Mouse (Mus musculus) limb, embryonic 15.5 days (tissue): Measurements from ENCODE around the gene Nudt19. TPM values are rescaled to one million over a fixed set of nuclear protein-coding genes. Genes with fewer than 3 reads are reported as not detected.
A peak's percentile ranks its signal among the peaks of the same experiment; 100 is the strongest.
"Not testable (repeated sequence)": the region's sequence is repeated elsewhere in the genome, so short reads cannot be mapped to it uniquely, and the experiment has no call there.

ENCODE experiments used
- ATAC-seq: fragments of 200-750 bp; cut with Nextera tagmentation; 2 replicates; pipeline ENCODE4 v1.8.0; 2017; ENCODE audit warnings: low read depth, moderate TSS enrichment; ENCODE audit not compliant: insufficient number of reproducible peaks, low FRiP score, low TSS enrichment
- H3K27ac ChIP-seq: fragments of 300-500 bp; sonication (generic); 2 replicates; pipeline ENCODE4 v1.5.1; 2015; ENCODE audit warnings: moderate library complexity, mild to moderate bottlenecking, inconsistent platforms
- H3K27me3 ChIP-seq: fragments of 300-500 bp; sonication (generic); 2 replicates; pipeline ENCODE4 v1.6.1; 2015; ENCODE audit warnings: inconsistent platforms
- H3K36me3 ChIP-seq: fragments of 300-500 bp; sonication (generic); 2 replicates; pipeline ENCODE4 v1.6.1; 2015; ENCODE audit warnings: inconsistent platforms
- H3K4me1 ChIP-seq: fragments of 300-500 bp; sonication (generic); 2 replicates; pipeline ENCODE4 v1.6.1; 2015; ENCODE audit warnings: inconsistent platforms
- H3K4me2 ChIP-seq: fragments of 300-500 bp; sonication (generic); 2 replicates; pipeline ENCODE4 v1.6.1; 2015; ENCODE audit warnings: mild to moderate bottlenecking, inconsistent platforms
- H3K4me3 ChIP-seq: fragments of 300-500 bp; sonication (generic); 2 replicates; pipeline ENCODE4 v1.5.1; 2015; ENCODE audit warnings: mild to moderate bottlenecking, inconsistent platforms
- H3K9ac ChIP-seq: fragments of 300-500 bp; sonication (generic); 2 replicates; pipeline ENCODE4 v1.6.1; 2015; ENCODE audit warnings: inconsistent platforms
- H3K9me3 ChIP-seq: fragments of 300-500 bp; sonication (generic); 2 replicates; pipeline ENCODE4 v1.6.1; 2016; ENCODE audit warnings: inconsistent platforms
- WGBS: fragments of 180-500 bp; shearing (Covaris S2); methylation state at CpG from one replicate; pipeline ENCODE4 v1.1.7; 2015; 5-methylcytosine and 5-hydroxymethylcytosine counted together
- polyA plus RNA-seq: library from polyadenylated mRNA; unstranded; fragments of >200 nt; fragmentation: Nextera tagmentation; extraction: Ambion mirVana; gene quantifications from 2 replicates; pipeline ENCODE4 v1.2.1, GENCODE M21; 2015

The Nudt19 gene
- polyA plus RNA-seq, 1 experiment from 2014 or later, result 49.3 TPM

GRCm38 (mm10) chr7:35586055-35586905, 30.2 kb upstream of the Nudt19 start, which contains the start of gene Ankrd27:
Gene Ankrd27 (plus strand): TSS chr7:35586244.
- H3K9ac ChIP-seq, result peak within 1 kb of the TSS; percentile 63
- WGBS, result under 1% methylated on average over 49 of the region's 49 CpGs
- no peaks in the 10 kb centered on the region for H3K36me3 ChIP-seq
- H3K27ac ChIP-seq, result peak within 1 kb of the TSS; percentile 82
- H3K4me3 ChIP-seq, result peak within 1 kb of the TSS; percentile 65
- ATAC-seq, result peak; percentile 96
- H3K4me2 ChIP-seq, result peak within 1 kb of the TSS; percentile 100
- peaks cover 28% of the 10 kb centered on the region for H3K27me3 ChIP-seq
- H3K4me1 ChIP-seq, result peaks cover 57% of the 10 kb centered on the region
- no peaks in the 10 kb centered on the region for H3K9me3 ChIP-seq

GRCm38 (mm10) chr7:35585191-35586054, 29.3 kb upstream of the Nudt19 start, which contains the start of gene Rgs9bp:
Gene Rgs9bp (minus strand): TSS chr7:35585582.
- peak within 1 kb of the TSS; percentile 82 for H3K27ac ChIP-seq

GRCm38 (mm10) chr7:35584786-35585190, 28.7 kb upstream of the Nudt19 start:
- no peak overlapping the region for H3K27ac ChIP-seq
- H3K4me2 ChIP-seq, result peak overlapping the region; percentile 100
- under 1% methylated on average over 50 of the region's 50 CpGs for WGBS

More at GRCm38 (mm10) chr7:35585191-35586054, 29.3 kb upstream of the Nudt19 start, which contains the start of gene Rgs9bp:
- Histone ChIP-seq H3K4me1 (peaks cover 55% of the 10 kb centered on the region), H3K27me3 (peaks cover 28% of the 10 kb centered on the region), H3K4me3 (peak within 1 kb of the TSS; percentile 65), H3K9ac (peak within 1 kb of the TSS; percentile 63), H3K9me3 (no peaks in the 10 kb centered on the region), H3K36me3 (no peaks in the 10 kb centered on the region), H3K4me2 (peak within 1 kb of the TSS; percentile 100)
- WGBS, result under 1% methylated on average over 45 of the region's 45 CpGs
- peak; percentile 64 for ATAC-seq

GRCm38 (mm10) chr7:35584068-35584785, 28.1 kb upstream of the Nudt19 start:
- peak overlapping the region; percentile 100 for H3K4me2 ChIP-seq

More at GRCm38 (mm10) chr7:35584786-35585190, 28.7 kb upstream of the Nudt19 start:
- no peak for ATAC-seq
- Histone ChIP-seq H3K36me3 (no peaks in the 10 kb centered on the region), H3K27me3 (peaks cover 28% of the 10 kb centered on the region), H3K4me1 (peaks cover 50% of the 10 kb centered on the region), H3K9me3 (no peaks in the 10 kb centered on the region), H3K4me3 (peak overlapping the region; percentile 65), H3K9ac (peak overlapping the region; percentile 27; the same call in 1 of the 2 replicates)

GRCm38 (mm10) chr7:35583476-35584025, 27.4 kb upstream of the Nudt19 start:
- Histone ChIP-seq H3K4me2 (peak overlapping the region; percentile 100; the same call in 1 of the 2 replicates), H3K27me3 (peaks cover 28% of the 10 kb centered on the region), H3K9me3 (no peaks in the 10 kb centered on the region), H3K9ac (no peak overlapping the region), H3K4me3 (peak overlapping the region; percentile 65; the same call in 1 of the 2 replicates), H3K4me1 (peaks cover 38% of the 10 kb centered on the region), H3K27ac (no peak overlapping the region), H3K36me3 (no peaks in the 10 kb centered on the region)
- no peak for ATAC-seq
- 19% methylated on average over 11 of the region's 11 CpGs for WGBS

More at GRCm38 (mm10) chr7:35584068-35584785, 28.1 kb upstream of the Nudt19 start:
- no peaks in the 10 kb centered on the region for H3K36me3 ChIP-seq
- H3K9me3 ChIP-seq, result no peaks in the 10 kb centered on the region
- no peak overlapping the region for H3K27ac ChIP-seq
- peaks cover 44% of the 10 kb centered on the region for H3K4me1 ChIP-seq
- H3K4me3 ChIP-seq, result peak overlapping the region; percentile 65
- 6% methylated on average over 36 of the region's 36 CpGs for WGBS
- no peak for ATAC-seq
- H3K27me3 ChIP-seq, result peaks cover 28% of the 10 kb centered on the region
- H3K9ac ChIP-seq, result peak overlapping the region; percentile 27

GRCm38 (mm10) chr7:35582719-35583118, 26.6 kb upstream of the Nudt19 start:
- Histone ChIP-seq H3K9me3 (no peaks in the 10 kb centered on the region), H3K4me3 (no peak overlapping the region), H3K27ac (no peak overlapping the region), H3K4me1 (peaks cover 29% of the 10 kb centered on the region), H3K9ac (no peak overlapping the region), H3K27me3 (peaks cover 28% of the 10 kb centered on the region), H3K36me3 (no peaks in the 10 kb centered on the region), H3K4me2 (no peak overlapping the region)
- ATAC-seq, result no peak
- WGBS, result 71% methylated on average over 5 of the region's 5 CpGs

- WGBS, result 33% methylated on average over 4 of the region's 4 CpGs
- ATAC-seq, result no peak
- no peaks in the 10 kb centered on the region for H3K36me3 ChIP-seq
Observed at GRCm38 (mm10) chr7:35579849-35580248, 23.7 kb upstream of the Nudt19 start.

GRCm38 (mm10) chr7:35570883-35571282, 14.8 kb upstream of the Nudt19 start:
- H3K4me1 ChIP-seq, H3K27me3 ChIP-seq, H3K36me3 ChIP-seq, ATAC-seq, H3K9me3 ChIP-seq, H3K4me2 ChIP-seq, H3K4me3 ChIP-seq, H3K27ac ChIP-seq, H3K9ac ChIP-seq: not testable (repeated sequence)
- 24% methylated on average over 6 of the region's 6 CpGs for WGBS

More at GRCm38 (mm10) chr7:35579849-35580248, 23.7 kb upstream of the Nudt19 start:
- Histone ChIP-seq H3K27me3 (peaks cover 24% of the 10 kb centered on the region), H3K9ac (no peak overlapping the region), H3K4me1 (peaks cover 12% of the 10 kb centered on the region), H3K4me3 (no peak overlapping the region), H3K27ac (no peak overlapping the region), H3K4me2 (no peak overlapping the region), H3K9me3 (no peaks in the 10 kb centered on the region)

GRCm38 (mm10) chr7:35569724-35570123, 13.6 kb upstream of the Nudt19 start:
- H3K36me3 ChIP-seq, H3K27me3 ChIP-seq, H3K4me1 ChIP-seq, ATAC-seq, H3K4me2 ChIP-seq, H3K9ac ChIP-seq, H3K9me3 ChIP-seq, H3K4me3 ChIP-seq, H3K27ac ChIP-seq: not testable (repeated sequence)
- 90% methylated on average over 4 of the region's 4 CpGs for WGBS

- H3K4me2 ChIP-seq, H3K27me3 ChIP-seq, H3K9ac ChIP-seq, H3K27ac ChIP-seq, H3K36me3 ChIP-seq, ATAC-seq, H3K4me3 ChIP-seq, H3K4me1 ChIP-seq, H3K9me3 ChIP-seq: not testable (repeated sequence)
- 70% methylated on average over 13 of the region's 13 CpGs for WGBS
Observed at GRCm38 (mm10) chr7:35565965-35566364, 9.9 kb upstream of the Nudt19 start.

- H3K9me3 ChIP-seq, H3K4me2 ChIP-seq, H3K36me3 ChIP-seq, H3K4me1 ChIP-seq, H3K4me3 ChIP-seq, ATAC-seq, H3K27me3 ChIP-seq, H3K27ac ChIP-seq, H3K9ac ChIP-seq: not testable (repeated sequence)
- WGBS, result 80% methylated on average over 10 of the region's 10 CpGs
Observed at GRCm38 (mm10) chr7:35564872-35565271, 8.8 kb upstream of the Nudt19 start.
